In genomic region chr10:107747566-107747965, GRCm38 (mm10) we compare ENCODE assay signal across 8 mouse cellular contexts. TPM values are rescaled to one million over a fixed set of nuclear protein-coding genes. Genes with fewer than 3 reads are reported as not detected.
DNase-seq lines count a peak whose midpoint lies in the region; ATAC-seq and TF ChIP-seq lines count a peak whose summit lies in the region.

No protein-coding gene starts in this region.

- no peaks in the 10 kb centered on the region for H3K9me3 ChIP-seq in hindbrain, postnatal 0 days (ENCODE audit: low read length)
- no peaks in the 10 kb centered on the region for H3K9me3 ChIP-seq in hindbrain, embryonic 12.5 days (replicated peaks)

- TF ChIP-seq CTCF in hindbrain, postnatal 0 days (IDR thresholded peaks at IDR 0.05; ENCODE audit: low read depth) = peak; percentile 73

- no peaks in the 10 kb centered on the region; the same call in 1 of the 2 replicates for H3K4me1 ChIP-seq in hindbrain, postnatal 0 days (ENCODE audit: insufficient read depth, low read length)
- peaks cover 11% of the 10 kb centered on the region for H3K4me1 ChIP-seq in hindbrain, embryonic 12.5 days

- no peak overlapping the region for H3K9ac ChIP-seq in hindbrain, postnatal 0 days (replicated peaks; ENCODE audit: low read length)
- H3K9ac ChIP-seq in hindbrain, embryonic 12.5 days = no peak overlapping the region

- H3K27ac ChIP-seq in hindbrain, postnatal 0 days = no peak overlapping the region
- H3K27ac ChIP-seq in hindbrain, embryonic 12.5 days = no peak overlapping the region

- no peaks in the 10 kb centered on the region for H3K36me3 ChIP-seq in hindbrain, postnatal 0 days (ENCODE audit: insufficient read depth, low read length)
- no peaks in the 10 kb centered on the region for H3K36me3 ChIP-seq in hindbrain, embryonic 12.5 days

- no peaks in the 10 kb centered on the region for H3K27me3 ChIP-seq in hindbrain, postnatal 0 days (ENCODE audit: insufficient read depth, low read length)
- no peaks in the 10 kb centered on the region for H3K27me3 ChIP-seq in hindbrain, embryonic 12.5 days

- H3K4me2 ChIP-seq in hindbrain, postnatal 0 days (ENCODE audit: low read depth, low read length) = no peak overlapping the region
- no peak overlapping the region for H3K4me2 ChIP-seq in hindbrain, embryonic 12.5 days (replicated peaks)

- peak; percentile 73 for DNase-seq in hindbrain, postnatal 0 days (ENCODE audit: low spot score)
- peak; percentile 10 for DNase-seq in urinary bladder, postnatal 14 days (ENCODE audit: low spot score)
- DNase-seq in urinary bladder, postnatal 4 days (ENCODE audit: low spot score in 2 of 2) = no peak
- peak; percentile 44 for DNase-seq in embryo, embryonic 11.5 days (ENCODE audit: low read depth, low spot score)
- peak; percentile 49 for DNase-seq in lung, postnatal 36 days
- DNase-seq in spleen, postnatal 36 days (ENCODE audit: low spot score in 2 of 2) = no peak
- no peak for DNase-seq in yolk sac, embryonic 10.5 days (ENCODE audit: low spot score)

- no peak overlapping the region for H3K4me3 ChIP-seq in hindbrain, postnatal 0 days (ENCODE audit: low read length)
- no peak overlapping the region for H3K4me3 ChIP-seq in hindbrain, embryonic 12.5 days

- no peak for ATAC-seq in hindbrain, postnatal 0 days
- no peak for ATAC-seq in hindbrain, embryonic 12.5 days (ENCODE audit: low FRiP score)

- 19% methylated on average over 5 of the region's 5 CpGs for WGBS in hindbrain, postnatal 0 days
- 17% methylated on average over 5 of the region's 5 CpGs for WGBS in hindbrain, embryonic 12.5 days

RNA-seq across cellular contexts. Expression of gene Ptprq, which starts 27.7 kb away (rescaled TPM):
- total RNA-seq in hindbrain, postnatal 0 days (2014; rRNA removed) = 0.07 and 0.10 TPM in 2 replicates
- polyA plus RNA-seq in hindbrain, postnatal 0 days (2015; fragmentation: Nextera tagmentation; extraction: Ambion mirVana) = 0.03 and 0.11 TPM in 2 replicates
- polyA plus RNA-seq in hindbrain, embryonic 12.5 days (2016; fragmentation: Nextera tagmentation; extraction: Ambion mirVana) = 0.09 and 0.14 TPM in 2 replicates

Comparison
In these comparisons a context has a peak if more than half of its experiments do, and no peak if none do; other contexts are left out.
1. DNase-seq: peak in hindbrain, postnatal 0 days (single experiment), urinary bladder, postnatal 14 days (single experiment), embryo, embryonic 11.5 days (single experiment) and lung, postnatal 36 days (single experiment); none in urinary bladder, postnatal 4 days (0 of 2), spleen, postnatal 36 days (0 of 2) and yolk sac, embryonic 10.5 days (single experiment).